Mouse (Mus musculus): Measurements from ENCODE around the gene Prkn. TPM values are rescaled to one million over a fixed set of nuclear protein-coding genes. Genes with fewer than 3 reads are reported as not detected.

The Prkn gene
- total RNA-seq, 2 experiments from 2014 or later, result 1.8 TPM; not detected in 1

- no peak for ATAC-seq (replicated peaks; ENCODE audit: poor library complexity, severe bottlenecking)
These were observed 409.0 kb downstream of the Prkn start for GRCm38 (mm10) chr17:11249216-11249615.

- ATAC-seq (replicated peaks; ENCODE audit: poor library complexity, severe bottlenecking), result no peak
These were observed 420.5 kb downstream of the Prkn start for GRCm38 (mm10) chr17:11260663-11261062.

GRCm38 (mm10) chr17:11261679-11262078, 421.5 kb downstream of the Prkn start:
- no peak for ATAC-seq (replicated peaks; ENCODE audit: poor library complexity, severe bottlenecking)

GRCm38 (mm10) chr17:11267951-11268350, 427.8 kb downstream of the Prkn start:
- no peak for ATAC-seq (replicated peaks; ENCODE audit: poor library complexity, severe bottlenecking)

GRCm38 (mm10) chr17:11270179-11270578, 430.0 kb downstream of the Prkn start:
- no peak for ATAC-seq (replicated peaks; ENCODE audit: poor library complexity, severe bottlenecking)

GRCm38 (mm10) chr17:11271876-11272275, 431.7 kb downstream of the Prkn start:
- ATAC-seq (replicated peaks; ENCODE audit: poor library complexity, severe bottlenecking), result no peak

GRCm38 (mm10) chr17:11284246-11284645, 444.1 kb downstream of the Prkn start:
- ATAC-seq (replicated peaks; ENCODE audit: poor library complexity, severe bottlenecking), result no peak

- no peak for ATAC-seq (replicated peaks; ENCODE audit: poor library complexity, severe bottlenecking)
These were observed 450.0 kb downstream of the Prkn start for GRCm38 (mm10) chr17:11290183-11290582.

- no peak for ATAC-seq (replicated peaks; ENCODE audit: poor library complexity, severe bottlenecking)
These were observed 462.9 kb downstream of the Prkn start for GRCm38 (mm10) chr17:11303116-11303515.

GRCm38 (mm10) chr17:11309843-11310242, 469.7 kb downstream of the Prkn start:
- no peak for ATAC-seq (replicated peaks; ENCODE audit: poor library complexity, severe bottlenecking)

GRCm38 (mm10) chr17:11314163-11314562, 474.0 kb downstream of the Prkn start:
- no peak for ATAC-seq (replicated peaks; ENCODE audit: poor library complexity, severe bottlenecking)

- ATAC-seq (replicated peaks; ENCODE audit: poor library complexity, severe bottlenecking), result no peak
These were observed 475.5 kb downstream of the Prkn start for GRCm38 (mm10) chr17:11315675-11316074.

- no peak for ATAC-seq (replicated peaks; ENCODE audit: poor library complexity, severe bottlenecking)
These were observed 478.8 kb downstream of the Prkn start for GRCm38 (mm10) chr17:11318946-11319345.

GRCm38 (mm10) chr17:11319666-11320360, 479.6 kb downstream of the Prkn start:
- no peak for ATAC-seq (replicated peaks; ENCODE audit: poor library complexity, severe bottlenecking)

GRCm38 (mm10) chr17:11332081-11332480, 491.9 kb downstream of the Prkn start:
- no peak for ATAC-seq (replicated peaks; ENCODE audit: poor library complexity, severe bottlenecking)

GRCm38 (mm10) chr17:11333741-11334140, 493.6 kb downstream of the Prkn start:
- no peak for ATAC-seq (replicated peaks; ENCODE audit: poor library complexity, severe bottlenecking)

- ATAC-seq (replicated peaks; ENCODE audit: poor library complexity, severe bottlenecking), result no peak
These were observed 496.0 kb downstream of the Prkn start for GRCm38 (mm10) chr17:11336156-11336555.

- ATAC-seq (replicated peaks; ENCODE audit: poor library complexity, severe bottlenecking), result no peak
These were observed 500.2 kb downstream of the Prkn start for GRCm38 (mm10) chr17:11340368-11340767.

GRCm38 (mm10) chr17:11346310-11346709, 506.1 kb downstream of the Prkn start:
- no peak for ATAC-seq (replicated peaks; ENCODE audit: poor library complexity, severe bottlenecking)

- ATAC-seq (replicated peaks; ENCODE audit: poor library complexity, severe bottlenecking), result 0 out of 2 replicates have a peak, but pooled peaks have one; percentile 37
These were observed 512.8 kb downstream of the Prkn start for GRCm38 (mm10) chr17:11352778-11353552.

- no peak for ATAC-seq (replicated peaks; ENCODE audit: poor library complexity, severe bottlenecking)
These were observed 513.4 kb downstream of the Prkn start for GRCm38 (mm10) chr17:11353553-11353945.

- no peak for ATAC-seq (replicated peaks; ENCODE audit: poor library complexity, severe bottlenecking)
These were observed 514.2 kb downstream of the Prkn start for GRCm38 (mm10) chr17:11354348-11354747.
